Mouse (Mus musculus): Measurements from ENCODE around the gene Bcl7c.

- TF ChIP-seq FLI1 (IDR thresholded peaks at IDR 0.05; ENCODE audit: low read length) (no peak), GATA1 (IDR thresholded peaks at IDR 0.05; ENCODE audit: borderline replicate concordance, low read length) (no peak)
These were observed 6.1 kb upstream of the Bcl7c start for GRCm38 (mm10) chr7:127714816-127715215.
